Mouse (Mus musculus): ENCODE measurements around the gene Antxr2.

The Antxr2 gene

DNA sequence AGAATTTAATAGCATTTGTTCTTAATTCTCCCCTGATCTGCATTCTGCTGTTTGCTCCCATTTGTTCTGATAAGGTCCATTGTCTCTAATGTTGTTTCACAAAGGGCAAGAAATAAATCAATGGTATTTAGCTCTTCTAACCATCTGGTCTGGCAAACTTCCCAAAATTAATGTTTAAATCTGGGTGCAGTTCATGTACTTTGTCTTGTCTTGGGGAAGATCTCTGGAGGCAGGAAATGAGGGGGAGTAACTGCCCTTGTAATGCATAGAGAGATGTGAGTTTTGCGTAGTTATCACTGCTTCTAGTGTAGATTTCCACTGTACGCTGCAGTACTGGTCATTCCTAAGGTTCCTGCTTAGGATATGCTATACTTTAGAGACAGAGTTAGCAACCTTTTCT lies 193.5 kb downstream of the Antxr2 start:
- no peak for DNase-seq (ENCODE audit: low spot score in 2 of 2)

DNA sequence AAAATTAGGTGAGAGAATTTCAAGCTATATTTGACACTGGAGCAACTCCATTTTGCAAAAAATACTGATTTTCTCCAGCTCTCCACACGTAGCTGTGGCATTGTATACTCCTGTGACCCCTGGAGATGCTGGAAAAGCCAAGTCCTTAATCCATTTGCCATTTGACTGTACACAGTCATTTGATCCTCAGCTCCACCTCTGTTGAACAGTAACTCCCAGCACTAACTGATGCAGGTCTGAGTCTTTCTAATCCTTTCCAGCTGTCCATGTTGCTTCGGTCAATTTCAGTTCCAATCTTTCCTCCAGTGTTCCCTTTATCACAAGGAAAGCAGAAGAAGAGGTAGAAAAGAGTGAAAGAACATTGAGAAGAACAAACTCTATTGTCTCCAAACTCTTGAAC lies 195.4 kb downstream of the Antxr2 start:
- DNase-seq (ENCODE audit: low spot score in 2 of 2), result no peak

DNA sequence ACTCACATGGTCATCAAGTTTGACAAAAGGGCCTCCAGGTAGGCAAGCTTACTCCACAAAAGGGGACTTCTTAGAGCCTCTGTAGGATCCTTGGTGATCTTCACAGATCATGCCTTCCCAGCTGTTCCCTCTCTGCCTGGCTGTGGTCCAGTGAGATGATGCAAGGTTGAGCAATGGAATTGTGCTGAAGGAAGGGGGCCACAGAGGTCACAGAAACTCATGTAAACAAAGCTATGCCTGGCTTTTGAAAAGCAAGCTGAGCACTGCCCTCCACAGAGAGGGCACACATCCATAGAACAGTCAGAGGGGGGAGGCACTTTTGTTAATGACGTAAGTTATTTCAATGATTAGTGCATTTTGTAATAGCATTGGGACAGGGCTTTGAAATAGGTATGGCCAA lies 196.1 kb downstream of the Antxr2 start:
- no peak for DNase-seq (ENCODE audit: low spot score in 2 of 2)

Measured in spleen, postnatal 14 days (tissue).